Mouse (Mus musculus) CH12.LX (cell line): ENCODE results near the gene Ermard. TPM values are rescaled to one million over a fixed set of nuclear protein-coding genes. Genes with fewer than 3 reads are reported as not detected.

Experiments
- DNase-seq: peaks from one replicate; pipeline ENCODE4 v3.0.0-alpha.2; 2013; ENCODE audit errors: extremely low read depth
- H3K27ac ChIP-seq: 2 replicates; pipeline ENCODE4 v1.5.1; 2012; ENCODE audit warnings: low read depth, mild to moderate bottlenecking, control low read depth, moderate library complexity; ENCODE audit not compliant: insufficient read depth
- H3K27me3 ChIP-seq: replicated peaks from 2 replicates; pipeline ENCODE3; 2012; ENCODE audit warnings: inconsistent platforms
- H3K36me3 ChIP-seq, 2 experiments: replicated peaks in 1 of 2; 2 replicates each; pipeline versions ENCODE3 to v1.6.1; 2012; ENCODE audit warnings: inconsistent platforms in 1 of 2, low read length in 1 of 2, mild to moderate bottlenecking in 1 of 2, mixed read lengths in 1 of 2, moderate library complexity in 1 of 2; ENCODE audit not compliant: control insufficient read depth in 1 of 2, insufficient read depth in 1 of 2
- H3K4me1 ChIP-seq, 2 experiments: 2 replicates each; pipeline ENCODE4 v1.6.1; 2012; ENCODE audit warnings: inconsistent platforms in 1 of 2, moderate library complexity in 1 of 2; ENCODE audit not compliant: insufficient read depth in 2 of 2, control insufficient read depth in 1 of 2
- H3K4me2 ChIP-seq: 2 replicates; pipeline ENCODE4 v1.6.1; 2012; ENCODE audit warnings: low read depth, mild to moderate bottlenecking, control low read depth; ENCODE audit not compliant: poor library complexity, insufficient read depth, severe bottlenecking
- H3K4me3 ChIP-seq, 3 experiments: fragments of 150-350 bp in 1 of 3; sonication (generic) in 1 of 3; replicated peaks in 1 of 3; 2 replicates each; pipeline versions ENCODE3 to v1.5.1; 2011 to 2012; ENCODE audit warnings: low read depth in 2 of 3, low read length in 2 of 3, mild to moderate bottlenecking in 2 of 3, moderate library complexity in 2 of 3, control low read depth in 1 of 3, improper control_type of control experiment in 1 of 3, inconsistent platforms in 1 of 3, mixed read lengths in 1 of 3; ENCODE audit not compliant: poor library complexity in 1 of 3
- H3K79me2 ChIP-seq: replicated peaks from 2 replicates; pipeline ENCODE4 v1.6.1; 2012; ENCODE audit warnings: mild to moderate bottlenecking, moderate library complexity; ENCODE audit not compliant: control insufficient read depth, poor library complexity, insufficient read depth, severe bottlenecking; ENCODE audit errors: extremely low read depth
- H3K9ac ChIP-seq: 2 replicates; pipeline ENCODE4 v1.6.1; 2012; ENCODE audit warnings: low read depth, mild to moderate bottlenecking, control low read depth, moderate library complexity; ENCODE audit not compliant: insufficient read depth
- H3K9me3 ChIP-seq: replicated peaks from 2 replicates; pipeline ENCODE3; 2012; ENCODE audit warnings: low read length, inconsistent platforms, mixed read lengths
- BHLHE40 ChIP-seq: IDR thresholded peaks from 2 replicates; pipeline ENCODE4 v1.6.1; 2011; ENCODE audit warnings: mild to moderate bottlenecking, low read depth, low read length, improper control_type of control experiment
- CHD1 ChIP-seq: IDR thresholded peaks from 2 replicates; pipeline ENCODE4 v1.6.1; 2012; ENCODE audit warnings: low read depth, low read length, improper control_type of control experiment, inconsistent platforms
- E2F4 ChIP-seq: IDR thresholded peaks from 2 replicates; pipeline ENCODE4 v1.6.1; 2011; ENCODE audit warnings: low read depth, low read length, improper control_type of control experiment; ENCODE audit not compliant: insufficient replicate concordance
- EP300 ChIP-seq: IDR thresholded peaks from 2 replicates; pipeline ENCODE4 v1.6.1; 2011; ENCODE audit warnings: low read length, improper control_type of control experiment
- ETS1 ChIP-seq: conservative IDR thresholded peaks from 2 replicates; pipeline ENCODE4 v1.6.1; 2012; ENCODE audit warnings: low read depth, mild to moderate bottlenecking, inconsistent platforms, low read length, improper control_type of control experiment, moderate library complexity
- GABPA ChIP-seq: IDR thresholded peaks from 2 replicates; pipeline ENCODE4 v1.6.1; 2012; ENCODE audit warnings: low read depth, low read length, improper control_type of control experiment, inconsistent platforms; ENCODE audit not compliant: insufficient replicate concordance
- IRF4 ChIP-seq: IDR thresholded peaks from 2 replicates; pipeline ENCODE4 v1.6.1; 2014; ENCODE audit warnings: low read depth, mild to moderate bottlenecking, inconsistent platforms, low read length, improper control_type of control experiment
- KAT2A ChIP-seq: IDR thresholded peaks from 2 replicates; pipeline ENCODE4 v1.6.1; 2012; ENCODE audit warnings: low read length, improper control_type of control experiment, inconsistent platforms; ENCODE audit not compliant: insufficient replicate concordance
- MAFK ChIP-seq: IDR thresholded peaks from 2 replicates; pipeline ENCODE4 v1.6.1; 2011; ENCODE audit warnings: low read length, improper control_type of control experiment; ENCODE audit not compliant: insufficient replicate concordance
- MAX ChIP-seq: IDR thresholded peaks from 2 replicates; pipeline ENCODE4 v1.6.1; 2011; ENCODE audit warnings: low read length, improper control_type of control experiment
- MXI1 ChIP-seq: IDR thresholded peaks from 2 replicates; pipeline ENCODE4 v1.6.1; 2011; ENCODE audit warnings: mild to moderate bottlenecking, low read depth, low read length, improper control_type of control experiment
- NELFE ChIP-seq: IDR thresholded peaks from 2 replicates; pipeline ENCODE4 v1.6.1; 2011; ENCODE audit warnings: low read depth, low read length, improper control_type of control experiment
- POLR2A ChIP-seq: IDR thresholded peaks from 2 replicates; pipeline ENCODE4 v1.6.1; 2011; ENCODE audit warnings: low read depth, mild to moderate bottlenecking, improper control_type of control experiment, low read length
- POLR2AphosphoS2 ChIP-seq: IDR thresholded peaks from 2 replicates; pipeline ENCODE4 v1.6.1; 2011; ENCODE audit warnings: low read depth, low read length, improper control_type of control experiment
- RAD21 ChIP-seq: IDR thresholded peaks from 2 replicates; pipeline ENCODE4 v1.6.1; 2011; ENCODE audit warnings: low read depth, mild to moderate bottlenecking, low read length, improper control_type of control experiment, moderate library complexity
- RCOR1 ChIP-seq: conservative IDR thresholded peaks from 2 replicates; pipeline ENCODE4 v1.6.1; 2012; ENCODE audit warnings: low read depth, mild to moderate bottlenecking, inconsistent platforms, low read length, improper control_type of control experiment
- SMC3 ChIP-seq: IDR thresholded peaks from 2 replicates; pipeline ENCODE4 v1.6.1; 2011; ENCODE audit warnings: low read depth, low read length, improper control_type of control experiment
- TBP ChIP-seq: conservative IDR thresholded peaks from 2 replicates; pipeline ENCODE4 v1.6.1; 2011; ENCODE audit warnings: low read depth, low read length, improper control_type of control experiment
- TCF12 ChIP-seq: IDR thresholded peaks from 2 replicates; pipeline ENCODE4 v1.6.1; 2014; ENCODE audit warnings: low read depth, mild to moderate bottlenecking, inconsistent platforms, low read length, improper control_type of control experiment
- UBTF ChIP-seq: IDR thresholded peaks from 2 replicates; pipeline ENCODE4 v1.6.1; 2012; ENCODE audit warnings: low read depth, mild to moderate bottlenecking, inconsistent platforms, low read length, improper control_type of control experiment, moderate library complexity
- USF1 ChIP-seq: IDR thresholded peaks from 2 replicates; pipeline ENCODE4 v1.6.1; 2014; ENCODE audit warnings: low read depth, mild to moderate bottlenecking, inconsistent platforms, low read length, improper control_type of control experiment
- USF2 ChIP-seq: conservative IDR thresholded peaks from 2 replicates; pipeline ENCODE4 v1.6.1; 2011; ENCODE audit warnings: low read depth, low read length, improper control_type of control experiment
- ZMIZ1 ChIP-seq: IDR thresholded peaks from 2 replicates; pipeline ENCODE4 v1.6.1; 2012; ENCODE audit warnings: low read depth, mild to moderate bottlenecking, inconsistent platforms, low read length, improper control_type of control experiment
- dilution Hi-C: fragments of 300-500 bp; cut with MboI; formaldehyde crosslinking; loops from 2 replicates; pipeline ENCODE4 v1.14.3; 2020; ENCODE audit warnings: low sequenced_read_pairs; ENCODE audit not compliant: extremely low pct_unique_long_range_greater_than_20kb, extremely low pct_ligation_motif_present
- in situ Hi-C: fragments of 300-500 bp; cut with MboI; formaldehyde crosslinking; loops from 3 replicates; pipeline ENCODE4 v1.14.3; 2019; ENCODE audit warnings: low sequenced_read_pairs, low pct_ligation_motif_present, low pct_unique_long_range_greater_than_20kb, mixed read lengths
- polyA plus RNA-seq: library from polyadenylated mRNA; unstranded; fragments of >175 nt; gene quantifications from 2 replicates; pipeline ENCODE4 v1.2.1, GENCODE M21; 2012; ENCODE audit warnings: low read depth; ENCODE audit not compliant: insufficient read length
- total RNA-seq, 2 experiments: library from RNA; depleted of rRNA; stranded (reverse); fragments of 300-350 nt in 1 of 2; fragments of >200 nt in 1 of 2; gene quantifications; 2 replicates each; pipeline ENCODE4 v1.2.3; 2012 to 2014

The Ermard gene
- total and polyA plus RNA-seq, 3 experiments = 32.0 to 45.6 (median 38.8) TPM

GRCm38 (mm10) chr17:15096853-15097252 lies 55.8 kb downstream of the Ermard start:
- H3K36me3 ChIP-seq = no peaks in the 10 kb centered on the region
- in situ Hi-C loops (no loop called here), dilution Hi-C loops (no loop called here)
- H3K79me2 ChIP-seq = no peaks in the 10 kb centered on the region
- no peaks in the 10 kb centered on the region for H3K27me3 ChIP-seq
- peaks cover 3 to 42% of the 10 kb centered on the region in 2 experiments; a peak in 2 of 4 replicates for H3K4me1 ChIP-seq
- no peak overlapping the region for H3K9ac ChIP-seq
- H3K4me2 ChIP-seq = no peak overlapping the region
- H3K4me3 ChIP-seq = no peak overlapping the region
- no peak for DNase-seq
- TF ChIP-seq EP300 (no peak), E2F4 (no peak), POLR2A (no peak), TBP (no peak), MAX (no peak), IRF4 (no peak)
- no peaks in the 10 kb centered on the region for H3K9me3 ChIP-seq
- no peak overlapping the region for H3K27ac ChIP-seq

- no peak for DNase-seq
- Histone ChIP-seq H3K79me2 (no peaks in the 10 kb centered on the region), H3K36me3 (no peaks in the 10 kb centered on the region), H3K27ac (no peak overlapping the region), H3K9me3 (no peaks in the 10 kb centered on the region), H3K27me3 (no peaks in the 10 kb centered on the region), H3K4me1 (peaks cover 0 to 33% of the 10 kb centered on the region in 2 experiments; a peak in 2 of 4 replicates), H3K9ac (no peak overlapping the region), H3K4me3 (no peak overlapping the region), H3K4me2 (no peak overlapping the region)
- TF ChIP-seq E2F4 (no peak), BHLHE40 (no peak), RAD21 (no peak), UBTF (no peak), POLR2AphosphoS2 (no peak), ETS1 (no peak), TCF12 (no peak), SMC3 (no peak)
- dilution Hi-C loops = no loop called here
- in situ Hi-C loops = no loop called here
These were observed 57.7 kb downstream of the Ermard start for GRCm38 (mm10) chr17:15098677-15099076.

GRCm38 (mm10) chr17:15101355-15101754 lies 60.3 kb downstream of the Ermard start:
- TF ChIP-seq NELFE = no peak
- no peak for TF ChIP-seq POLR2A
- no peak for TF ChIP-seq GABPA
- TF ChIP-seq MXI1 = no peak
- TF ChIP-seq ZMIZ1 = no peak
- no peak for TF ChIP-seq RCOR1
- TF ChIP-seq BHLHE40 = no peak
- no peak for TF ChIP-seq USF1
- no peak for TF ChIP-seq KAT2A
- TF ChIP-seq SMC3 = no peak
- no peak for TF ChIP-seq MAFK
- no peak for TF ChIP-seq USF2
- no peak for TF ChIP-seq E2F4
- TF ChIP-seq CHD1 = no peak
- no peaks in the 10 kb centered on the region for H3K9me3 ChIP-seq
- H3K27ac ChIP-seq = no peak overlapping the region
- H3K4me2 ChIP-seq = no peak overlapping the region
- no peaks in the 10 kb centered on the region for H3K27me3 ChIP-seq
- dilution Hi-C loops (no loop called here), in situ Hi-C loops (no loop called here)
- no peak overlapping the region for H3K4me3 ChIP-seq
- no peak for DNase-seq
- H3K79me2 ChIP-seq = no peaks in the 10 kb centered on the region
- no peak overlapping the region for H3K9ac ChIP-seq
- H3K4me1 ChIP-seq = peaks cover 0 to 15% of the 10 kb centered on the region in 2 experiments; a peak in 2 of 4 replicates
- no peaks in the 10 kb centered on the region for H3K36me3 ChIP-seq
